Mouse (Mus musculus): Measurements from ENCODE around the gene Tmem170b. TPM values are rescaled to one million over a fixed set of nuclear protein-coding genes. Genes with fewer than 3 reads are reported as not detected.
A peak's percentile ranks its signal among the peaks of the same experiment; 100 is the strongest.

Tmem170b gene
- polyA plus RNA-seq, 1 experiment from 2014 or later, result 25.0 TPM

GRCm38 (mm10) chr13:41606081-41607000 is 634 bp downstream of the Tmem170b start:
- Histone ChIP-seq H3K4me1 (replicated peaks; ENCODE audit: control insufficient read depth, insufficient read depth, low read length) (no peaks in the 10 kb centered on the region), H3K36me3 (ENCODE audit: control insufficient read depth, insufficient read depth, low read length) (no peaks in the 10 kb centered on the region), H3K4me2 (replicated peaks; ENCODE audit: low read depth, low read length) (peak overlapping the region; percentile 74), H3K4me3 (ENCODE audit: low read depth, low read length) (peak overlapping the region; percentile 96), H3K27me3 (ENCODE audit: control insufficient read depth, insufficient read depth, low read length) (no peaks in the 10 kb centered on the region), H3K9me3 (ENCODE audit: control insufficient read depth, low read length) (no peaks in the 10 kb centered on the region), H3K9ac (ENCODE audit: low read depth, low read length) (peak overlapping the region; percentile 92), H3K27ac (ENCODE audit: low read depth, low read length) (peak overlapping the region; percentile 93)
- WGBS, result 4% methylated on average over 40 of the region's 67 CpGs
- ATAC-seq (ENCODE audit: low FRiP score), result peak; percentile 62
- peak; percentile 59 for DNase-seq (ENCODE audit: low spot score)

GRCm38 (mm10) chr13:41607589-41607988 is 1.9 kb downstream of the Tmem170b start:
- ATAC-seq (ENCODE audit: low FRiP score) (no peak), DNase-seq (ENCODE audit: low spot score) (no peak)
- no peak overlapping the region for H3K4me3 ChIP-seq (ENCODE audit: low read depth, low read length)
- H3K4me2 ChIP-seq (replicated peaks; ENCODE audit: low read depth, low read length), result peak overlapping the region; percentile 14; the same call in 1 of the 2 replicates
- H3K4me1 ChIP-seq (replicated peaks; ENCODE audit: control insufficient read depth, insufficient read depth, low read length), result no peaks in the 10 kb centered on the region
- H3K9ac ChIP-seq (ENCODE audit: low read depth, low read length), result 0 out of 2 replicates have a peak overlapping the region, but pooled peaks have one; percentile 27
- H3K27me3 ChIP-seq (ENCODE audit: control insufficient read depth, insufficient read depth, low read length), result no peaks in the 10 kb centered on the region
- H3K36me3 ChIP-seq (ENCODE audit: control insufficient read depth, insufficient read depth, low read length), result no peaks in the 10 kb centered on the region
- no peaks in the 10 kb centered on the region for H3K9me3 ChIP-seq (ENCODE audit: control insufficient read depth, low read length)
- H3K27ac ChIP-seq (ENCODE audit: low read depth, low read length), result no peak overlapping the region
- 94% methylated on average over 3 of the region's 3 CpGs for WGBS

DNA sequence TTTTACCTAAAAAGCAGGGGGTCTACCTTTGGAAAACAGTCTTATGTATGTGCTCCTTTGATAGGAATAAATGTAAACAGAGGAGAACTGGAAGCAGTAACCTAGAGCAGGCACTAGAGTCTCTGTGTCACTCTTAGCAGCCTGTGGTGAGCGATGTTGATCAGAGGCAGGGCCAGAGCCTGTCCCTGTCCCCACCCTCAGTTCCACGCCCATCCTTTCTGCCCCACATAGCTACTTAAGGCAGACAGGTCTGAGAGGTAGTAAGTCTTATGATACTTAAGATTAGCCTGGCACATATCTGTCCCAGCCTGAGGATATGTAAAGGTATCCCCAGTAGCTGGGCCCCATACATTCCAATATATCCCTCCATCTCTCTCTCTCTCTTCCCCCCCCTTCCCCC is 2.9 kb downstream of the Tmem170b start:
- ATAC-seq (ENCODE audit: low FRiP score) (no peak), DNase-seq (ENCODE audit: low spot score) (no peak)
- H3K4me2 ChIP-seq (replicated peaks; ENCODE audit: low read depth, low read length), result no peak overlapping the region
- H3K4me3 ChIP-seq (ENCODE audit: low read depth, low read length), result no peak overlapping the region
- no peak overlapping the region for H3K9ac ChIP-seq (ENCODE audit: low read depth, low read length)
- H3K27ac ChIP-seq (ENCODE audit: low read depth, low read length), result no peak overlapping the region
- no peaks in the 10 kb centered on the region for H3K36me3 ChIP-seq (ENCODE audit: control insufficient read depth, insufficient read depth, low read length)
- H3K27me3 ChIP-seq (ENCODE audit: control insufficient read depth, insufficient read depth, low read length), result no peaks in the 10 kb centered on the region
- WGBS, result 71% methylated on average over 2 of the region's 2 CpGs
- no peaks in the 10 kb centered on the region for H3K9me3 ChIP-seq (ENCODE audit: control insufficient read depth, low read length)
- no peaks in the 10 kb centered on the region for H3K4me1 ChIP-seq (replicated peaks; ENCODE audit: control insufficient read depth, insufficient read depth, low read length)

GRCm38 (mm10) chr13:41611046-41611445 is 5.3 kb downstream of the Tmem170b start:
- H3K4me2 ChIP-seq (replicated peaks; ENCODE audit: low read depth, low read length), result no peak overlapping the region
- H3K4me3 ChIP-seq (ENCODE audit: low read depth, low read length), result no peak overlapping the region
- H3K36me3 ChIP-seq (ENCODE audit: control insufficient read depth, insufficient read depth, low read length), result no peaks in the 10 kb centered on the region
- DNase-seq (ENCODE audit: low spot score) (no peak), ATAC-seq (ENCODE audit: low FRiP score) (no peak)
- H3K27ac ChIP-seq (ENCODE audit: low read depth, low read length), result no peak overlapping the region
- H3K9ac ChIP-seq (ENCODE audit: low read depth, low read length), result no peak overlapping the region
- no peaks in the 10 kb centered on the region for H3K9me3 ChIP-seq (ENCODE audit: control insufficient read depth, low read length)
- 85% methylated on average over 1 of the region's 1 CpGs for WGBS
- H3K4me1 ChIP-seq (replicated peaks; ENCODE audit: control insufficient read depth, insufficient read depth, low read length), result no peaks in the 10 kb centered on the region
- H3K27me3 ChIP-seq (ENCODE audit: control insufficient read depth, insufficient read depth, low read length), result no peaks in the 10 kb centered on the region

DNA sequence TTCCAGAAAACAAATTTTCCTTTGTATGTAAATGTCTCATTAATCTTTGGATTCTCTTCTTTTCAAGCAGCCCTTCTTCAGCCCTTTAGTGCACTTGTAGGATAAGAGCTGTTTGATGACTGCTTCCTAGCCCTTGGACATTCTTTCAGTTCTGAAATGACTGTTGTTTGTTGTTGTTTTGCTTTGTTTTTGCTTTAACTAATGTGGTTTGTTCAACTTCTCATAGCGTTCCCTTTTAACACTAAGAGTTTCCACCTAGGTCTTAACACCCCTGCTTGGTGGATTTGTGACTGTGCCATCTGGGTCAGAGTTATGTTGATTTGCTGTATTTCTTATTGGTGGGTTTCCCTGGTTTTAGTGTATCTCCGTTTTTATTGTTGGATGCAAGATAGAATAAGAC is 8.8 kb downstream of the Tmem170b start:
- Histone ChIP-seq H3K27me3 (ENCODE audit: control insufficient read depth, insufficient read depth, low read length) (no peaks in the 10 kb centered on the region), H3K4me2 (replicated peaks; ENCODE audit: low read depth, low read length) (no peak overlapping the region), H3K9ac (ENCODE audit: low read depth, low read length) (no peak overlapping the region), H3K9me3 (ENCODE audit: control insufficient read depth, low read length) (no peaks in the 10 kb centered on the region), H3K4me3 (ENCODE audit: low read depth, low read length) (no peak overlapping the region), H3K4me1 (replicated peaks; ENCODE audit: control insufficient read depth, insufficient read depth, low read length) (no peaks in the 10 kb centered on the region), H3K27ac (ENCODE audit: low read depth, low read length) (no peak overlapping the region), H3K36me3 (ENCODE audit: control insufficient read depth, insufficient read depth, low read length) (no peaks in the 10 kb centered on the region)
- DNase-seq (ENCODE audit: low spot score) (no peak), ATAC-seq (ENCODE audit: low FRiP score) (no peak)
- 80% methylated on average over 2 of the region's 2 CpGs for WGBS

- Histone ChIP-seq H3K27ac (ENCODE audit: low read depth, low read length) (no peak overlapping the region), H3K4me3 (ENCODE audit: low read depth, low read length) (no peak overlapping the region), H3K36me3 (ENCODE audit: control insufficient read depth, insufficient read depth, low read length) (no peaks in the 10 kb centered on the region), H3K9ac (ENCODE audit: low read depth, low read length) (no peak overlapping the region), H3K4me2 (replicated peaks; ENCODE audit: low read depth, low read length) (no peak overlapping the region), H3K4me1 (replicated peaks; ENCODE audit: control insufficient read depth, insufficient read depth, low read length) (no peaks in the 10 kb centered on the region), H3K27me3 (ENCODE audit: control insufficient read depth, insufficient read depth, low read length) (no peaks in the 10 kb centered on the region), H3K9me3 (ENCODE audit: control insufficient read depth, low read length) (no peaks in the 10 kb centered on the region)
- no peak for ATAC-seq (ENCODE audit: low FRiP score)
- WGBS, result 36% methylated on average over 5 of the region's 5 CpGs
- no peak for DNase-seq (ENCODE audit: low spot score)
Measured at GRCm38 (mm10) chr13:41614982-41615381, 9.3 kb downstream of the Tmem170b start.

- H3K4me3 ChIP-seq (ENCODE audit: low read depth, low read length), result no peak overlapping the region
- no peak overlapping the region for H3K9ac ChIP-seq (ENCODE audit: low read depth, low read length)
- no peaks in the 10 kb centered on the region for H3K9me3 ChIP-seq (ENCODE audit: control insufficient read depth, low read length)
- no peaks in the 10 kb centered on the region for H3K27me3 ChIP-seq (ENCODE audit: control insufficient read depth, insufficient read depth, low read length)
- no peak overlapping the region for H3K4me2 ChIP-seq (replicated peaks; ENCODE audit: low read depth, low read length)
- DNase-seq (ENCODE audit: low spot score) (no peak), ATAC-seq (ENCODE audit: low FRiP score) (no peak)
- WGBS, result 96% methylated on average over 4 of the region's 4 CpGs
- H3K36me3 ChIP-seq (ENCODE audit: control insufficient read depth, insufficient read depth, low read length), result no peaks in the 10 kb centered on the region
- no peak overlapping the region for H3K27ac ChIP-seq (ENCODE audit: low read depth, low read length)
- H3K4me1 ChIP-seq (replicated peaks; ENCODE audit: control insufficient read depth, insufficient read depth, low read length), result no peaks in the 10 kb centered on the region
Measured at GRCm38 (mm10) chr13:41619470-41619869, 13.8 kb downstream of the Tmem170b start.

GRCm38 (mm10) chr13:41620132-41620531 is 14.4 kb downstream of the Tmem170b start:
- Histone ChIP-seq H3K4me1 (replicated peaks; ENCODE audit: control insufficient read depth, insufficient read depth, low read length) (no peaks in the 10 kb centered on the region), H3K27ac (ENCODE audit: low read depth, low read length) (no peak overlapping the region), H3K27me3 (ENCODE audit: control insufficient read depth, insufficient read depth, low read length) (no peaks in the 10 kb centered on the region), H3K9ac (ENCODE audit: low read depth, low read length) (no peak overlapping the region), H3K36me3 (ENCODE audit: control insufficient read depth, insufficient read depth, low read length) (no peaks in the 10 kb centered on the region), H3K4me2 (replicated peaks; ENCODE audit: low read depth, low read length) (no peak overlapping the region), H3K4me3 (ENCODE audit: low read depth, low read length) (no peak overlapping the region), H3K9me3 (ENCODE audit: control insufficient read depth, low read length) (no peaks in the 10 kb centered on the region)
- WGBS, result 83% methylated on average over 4 of the region's 4 CpGs
- DNase-seq (ENCODE audit: low spot score) (no peak), ATAC-seq (ENCODE audit: low FRiP score) (no peak)

DNA sequence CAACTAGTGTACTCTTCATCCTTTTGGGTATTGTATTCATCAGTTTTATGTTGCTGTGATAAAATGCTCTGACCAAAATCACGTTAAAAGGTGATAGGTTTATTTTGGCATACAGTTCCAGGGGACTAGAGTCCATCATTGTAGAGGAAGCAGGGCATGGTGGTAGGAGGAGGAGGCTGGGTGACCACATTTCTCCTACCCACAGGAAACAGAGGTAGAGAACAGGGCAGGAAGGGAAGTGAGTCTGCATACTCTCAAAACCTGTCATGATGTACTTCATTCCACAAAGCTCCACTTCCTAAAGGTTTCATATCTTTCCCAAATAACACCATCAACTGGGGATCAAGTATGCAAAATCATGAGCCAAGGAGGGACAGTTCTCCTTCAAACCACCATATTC is 18.4 kb downstream of the Tmem170b start:
- DNase-seq (ENCODE audit: low spot score) (no peak), ATAC-seq (ENCODE audit: low FRiP score) (no peak)
- no peaks in the 10 kb centered on the region for H3K4me1 ChIP-seq (replicated peaks; ENCODE audit: control insufficient read depth, insufficient read depth, low read length)
- no peak overlapping the region for H3K9ac ChIP-seq (ENCODE audit: low read depth, low read length)
- H3K27ac ChIP-seq (ENCODE audit: low read depth, low read length), result no peak overlapping the region
- H3K4me3 ChIP-seq (ENCODE audit: low read depth, low read length), result no peak overlapping the region
- 85% methylated on average over 1 of the region's 1 CpGs for WGBS
- no peaks in the 10 kb centered on the region for H3K27me3 ChIP-seq (ENCODE audit: control insufficient read depth, insufficient read depth, low read length)
- H3K9me3 ChIP-seq (ENCODE audit: control insufficient read depth, low read length), result no peaks in the 10 kb centered on the region
- H3K36me3 ChIP-seq (ENCODE audit: control insufficient read depth, insufficient read depth, low read length), result no peaks in the 10 kb centered on the region
- H3K4me2 ChIP-seq (replicated peaks; ENCODE audit: low read depth, low read length), result no peak overlapping the region

All from hindbrain, embryonic 11.5 days (tissue).